Mouse (Mus musculus) right cerebral cortex, adult 18-20 months (tissue): ENCODE measurements at regions not wholly inside any gene's neighbourhood (a gene's known extent, or its start where the extent isn't known, plus 50 kb on each side); places are given as distances from the start of the nearest gene placed in this dataset.

Experiments
- DNase-seq: peaks from one replicate; pipeline ENCODE4 v3.0.0; 2022; ENCODE audit warnings: mixed read lengths

- DNase-seq = no peak
These were observed 101.8 kb downstream of the Kctd12 start for GRCm38 (mm10) chr14:102880658-102881083.

- no peak for DNase-seq
These were observed 103.9 kb downstream of the Kctd12 start for GRCm38 (mm10) chr14:102878572-102878971.

GRCm38 (mm10) chr14:102868160-102868559 is 114.3 kb downstream of the Kctd12 start:
- no peak for DNase-seq

GRCm38 (mm10) chr14:102867697-102868096 is 114.7 kb downstream of the Kctd12 start:
- DNase-seq = no peak

GRCm38 (mm10) chr14:102866511-102866910 is 115.9 kb downstream of the Kctd12 start:
- no peak for DNase-seq

GRCm38 (mm10) chr14:102861694-102862093 is 120.7 kb downstream of the Kctd12 start:
- no peak for DNase-seq

GRCm38 (mm10) chr14:102859361-102859871 is 123.0 kb downstream of the Kctd12 start:
- DNase-seq = no peak

GRCm38 (mm10) chr14:102855264-102855840 is 127.1 kb downstream of the Kctd12 start:
- no peak for DNase-seq

GRCm38 (mm10) chr14:102843700-102844099 is 138.7 kb downstream of the Kctd12 start:
- DNase-seq = no peak

- no peak for DNase-seq
These were observed 144.8 kb downstream of the Kctd12 start for GRCm38 (mm10) chr14:102837602-102838001.

- DNase-seq = no peak
These were observed 147.2 kb downstream of the Kctd12 start for GRCm38 (mm10) chr14:102835118-102835769.

- no peak for DNase-seq
These were observed 154.0 kb downstream of the Kctd12 start for GRCm38 (mm10) chr14:102828442-102828841.

- DNase-seq = no peak
These were observed 154.6 kb downstream of the Kctd12 start for GRCm38 (mm10) chr14:102827756-102828384.

GRCm38 (mm10) chr14:102825525-102825924 is 156.9 kb downstream of the Kctd12 start:
- DNase-seq = no peak

- DNase-seq = no peak
These were observed 161.8 kb downstream of the Kctd12 start for GRCm38 (mm10) chr14:102820663-102821062.

GRCm38 (mm10) chr14:102811678-102812081 is 170.8 kb downstream of the Kctd12 start:
- DNase-seq = no peak

- no peak for DNase-seq
These were observed 171.4 kb downstream of the Kctd12 start for GRCm38 (mm10) chr14:102811022-102811421.

- no peak for DNase-seq
These were observed 172.1 kb downstream of the Kctd12 start for GRCm38 (mm10) chr14:102810121-102810921.

- no peak for DNase-seq
These were observed 176.2 kb downstream of the Kctd12 start for GRCm38 (mm10) chr14:102805936-102806923.

- DNase-seq = no peak
These were observed 186.8 kb downstream of the Kctd12 start for GRCm38 (mm10) chr14:102795676-102796075.

- no peak for DNase-seq
These were observed 187.5 kb downstream of the Kctd12 start for GRCm38 (mm10) chr14:102794898-102795297.

GRCm38 (mm10) chr14:102793753-102794152 is 188.7 kb downstream of the Kctd12 start:
- DNase-seq = no peak
